Comparison of ENCODE assay signal across 14 mouse cellular contexts in genomic region chr2:129585904-129586514, GRCm38 (mm10). TPM values are rescaled to one million over a fixed set of nuclear protein-coding genes. Genes with fewer than 3 reads are reported as not detected.
A peak's percentile ranks its signal among the peaks of the same experiment; 100 is the strongest.
DNase-seq lines count a peak whose midpoint lies in the region; ATAC-seq and TF ChIP-seq lines count a peak whose summit lies in the region.
"Had no signal": no experiment of that assay in that cellular context is flagged by ENCODE, and none has a peak within 500 bp of the region (broad histone marks: within the 10 kb centered on the region; RNA-seq: fewer than 3 reads in every experiment).

No protein-coding gene starts in this region.

- H3K4me3 ChIP-seq in layer of hippocampus, adult 2 months = no peak overlapping the region
- no peak overlapping the region for H3K4me3 ChIP-seq in liver, embryonic 15.5 days (replicated peaks)
- H3K4me3 ChIP-seq: erythroblast, embryonic 14.5 days; limb, embryonic 12.5 days had no signal

- H3K9ac ChIP-seq in liver, embryonic 15.5 days = no peak overlapping the region
- H3K9ac ChIP-seq: limb, embryonic 12.5 days had no signal

- H3K4me2 ChIP-seq in liver, embryonic 15.5 days = no peak overlapping the region
- H3K4me2 ChIP-seq: limb, embryonic 12.5 days had no signal

- H3K36me3 ChIP-seq in liver, embryonic 15.5 days (replicated peaks) = no peaks in the 10 kb centered on the region
- H3K36me3 ChIP-seq: limb, embryonic 12.5 days had no signal

- 0 out of 2 replicates have a peak, but pooled peaks have one; percentile 38 for ATAC-seq in liver, embryonic 15.5 days (ENCODE audit: insufficient read depth)
- ATAC-seq: Patski had no signal

- 45% methylated on average over 11 of the region's 11 CpGs for WGBS in liver, embryonic 15.5 days (ENCODE audit: insufficient replicate concordance)

- no peak for TF ChIP-seq CTCF in layer of hippocampus, adult 2 months (conservative IDR thresholded peaks at IDR 0.05)

- no peaks in the 10 kb centered on the region for H3K9me3 ChIP-seq in liver, embryonic 15.5 days (replicated peaks)
- H3K9me3 ChIP-seq: limb, embryonic 12.5 days had no signal

- H3K4me1 ChIP-seq in liver, embryonic 15.5 days (replicated peaks) = peaks cover 10% of the 10 kb centered on the region; the same call in 1 of the 2 replicates

- H3K27me3 ChIP-seq in liver, embryonic 15.5 days = no peaks in the 10 kb centered on the region

- peak; percentile 72 for DNase-seq in adrenal gland, adult 2 months
- no peak for DNase-seq in adrenal gland, postnatal 4 days (ENCODE audit: low spot score in 2 of 2)
- no peak for DNase-seq in layer of hippocampus, adult 2 months (ENCODE audit: low spot score in 2 of 2)
- DNase-seq in layer of hippocampus, adult 18-20 months (ENCODE audit: low spot score in 2 of 2) = no peak
- peak; percentile 45 for DNase-seq in A20 (ENCODE audit: low read depth, low spot score)
- DNase-seq in thymus, postnatal 0 days (ENCODE audit: low spot score) = no peak
- DNase-seq in thymus, adult 18-20 months = no peak

- peak overlapping the region; percentile 46; the same call in 1 of the 2 replicates for H3K27ac ChIP-seq in layer of hippocampus, adult 2 months
- 0 out of 2 replicates have a peak overlapping the region, but pooled peaks have one; percentile 53 for H3K27ac ChIP-seq in liver, embryonic 15.5 days (replicated peaks)
- H3K27ac ChIP-seq: kidney, postnatal 0 days; limb, embryonic 12.5 days had no signal

RNA-seq across cellular contexts. Expression of gene Sirpa, which starts 6.6 kb away (rescaled TPM):
- 10 to 100 TPM; 46.8 to 76.2 TPM for total RNA-seq in adrenal gland, adult 2 months (2021)
- 61.9 and 111 TPM in 2 replicates for polyA plus RNA-seq in adrenal gland, adult 2 months (2012; rRNA removed)
- total RNA-seq in adrenal gland, postnatal 4 days (2021) = 10 to 100 TPM; 76.8 to 79.1 TPM
- total RNA-seq in layer of hippocampus, adult 2 months (2021) = 100 to 1,000 TPM; 279 to 289 TPM
- 100 to 1,000 TPM; 295 to 305 TPM for total RNA-seq in layer of hippocampus, adult 18-20 months (2021)
- polyA plus RNA-seq in liver, embryonic 15.5 days (2015; fragmentation: Nextera tagmentation; extraction: Ambion mirVana) = 25.4 and 26.1 TPM in 2 replicates
- 20.5 and 22.5 TPM in 2 replicates for polyA plus RNA-seq in thymus, postnatal 0 days (2015; fragmentation: Nextera tagmentation; extraction: Ambion mirVana)

RNA-seq across cellular contexts. Expression of gene F830045P16Rik, which starts 49.6 kb away (rescaled TPM):
- not detected for total RNA-seq in adrenal gland, adult 2 months (2021)
- 0.04 TPM in 1 of 2 replicates, not detected in the other for polyA plus RNA-seq in adrenal gland, adult 2 months (2012; rRNA removed)
- total RNA-seq in adrenal gland, postnatal 4 days (2021) = not detected
- total RNA-seq in layer of hippocampus, adult 2 months (2021) = under 1 TPM; 0.38 to 0.54 TPM
- under 1 TPM; 0.22 to 0.43 TPM for total RNA-seq in layer of hippocampus, adult 18-20 months (2021)
- not detected in 2 replicates for polyA plus RNA-seq in liver, embryonic 15.5 days (2015; fragmentation: Nextera tagmentation; extraction: Ambion mirVana)
- 0.06 TPM in 1 of 2 replicates, not detected in the other for polyA plus RNA-seq in thymus, postnatal 0 days (2015; fragmentation: Nextera tagmentation; extraction: Ambion mirVana)
- polyA plus RNA-seq: erythroblast, embryonic 14.5 days; heart, embryonic 16.5 days; kidney, postnatal 0 days; limb, embryonic 12.5 days; Patski; stomach, embryonic 14.5 days had no signal

Comparison
In these comparisons a context has a peak if more than half of its experiments do, and no peak if none do; other contexts are left out.
1. DNase-seq: peak in adrenal gland, adult 2 months (single experiment) and A20 (single experiment); none in adrenal gland, postnatal 4 days (0 of 2), layer of hippocampus, adult 2 months (0 of 2), layer of hippocampus, adult 18-20 months (0 of 2), thymus, postnatal 0 days (single experiment) and thymus, adult 18-20 months (0 of 2).